Comparison of ENCODE assay signal across 30 mouse cellular contexts in the genomic region with DNA sequence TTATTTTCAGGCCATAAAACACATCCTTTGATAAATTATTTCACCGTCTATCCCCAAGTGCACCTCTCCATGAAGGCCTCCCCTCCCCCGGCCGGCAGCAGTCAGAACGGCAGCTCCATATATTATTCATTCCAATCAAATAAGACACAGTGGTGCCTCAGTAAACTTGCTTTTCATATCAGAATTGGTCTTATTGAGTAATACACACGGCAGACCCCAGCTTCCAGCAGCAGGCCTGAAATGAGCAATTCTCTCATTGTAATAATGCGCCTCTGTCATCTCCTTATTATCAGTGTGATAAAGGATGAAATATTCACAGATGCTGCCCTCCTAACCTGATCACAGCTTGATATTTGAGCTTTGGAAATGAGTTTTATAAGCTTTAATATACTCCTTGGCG.
DNase-seq lines count a peak whose midpoint lies in the region; ATAC-seq and TF ChIP-seq lines count a peak whose summit lies in the region.
"Had no signal": no experiment of that assay in that cellular context is flagged by ENCODE, and none has a peak within 500 bp of the region (broad histone marks: within the 10 kb centered on the region; RNA-seq: fewer than 3 reads in every experiment).

No protein-coding gene starts in this region.

- H3K4me3 ChIP-seq in hindbrain, embryonic 13.5 days: no peak overlapping the region
- no peak overlapping the region for H3K4me3 ChIP-seq in hindbrain, postnatal 0 days (ENCODE audit: low read length)
- no peak overlapping the region for H3K4me3 ChIP-seq in midbrain, embryonic 14.5 days (replicated peaks; ENCODE audit: low read depth, low read length)
- H3K4me3 ChIP-seq in midbrain, postnatal 0 days (ENCODE audit: low read depth, low read length): no peak overlapping the region
- H3K4me3 ChIP-seq in hindbrain, embryonic 14.5 days (replicated peaks; ENCODE audit: low read length): no peak overlapping the region
- H3K4me3 ChIP-seq: embryonic facial prominence, embryonic 10.5 days; embryonic facial prominence, embryonic 13.5 days; erythroblast, embryonic 14.5 days; forebrain, embryonic 13.5 days; gastrocnemius, adult 2 months; heart, embryonic 12.5 days; heart, embryonic 15.5 days had no signal

- no peaks in the 10 kb centered on the region for H3K9me3 ChIP-seq in hindbrain, embryonic 13.5 days
- H3K9me3 ChIP-seq in hindbrain, postnatal 0 days (ENCODE audit: low read length): no peaks in the 10 kb centered on the region
- H3K9me3 ChIP-seq in midbrain, embryonic 14.5 days (ENCODE audit: control insufficient read depth, low read length): no peaks in the 10 kb centered on the region
- H3K9me3 ChIP-seq in midbrain, postnatal 0 days (ENCODE audit: low read length): no peaks in the 10 kb centered on the region
- no peaks in the 10 kb centered on the region for H3K9me3 ChIP-seq in hindbrain, embryonic 14.5 days (ENCODE audit: control insufficient read depth, low read length)
- H3K9me3 ChIP-seq: embryonic facial prominence, embryonic 10.5 days; embryonic facial prominence, embryonic 13.5 days; forebrain, embryonic 13.5 days; G1E; heart, embryonic 12.5 days; heart, embryonic 15.5 days had no signal

- TF ChIP-seq CTCF in hindbrain, postnatal 0 days (IDR thresholded peaks at IDR 0.05; ENCODE audit: low read depth): no peak
- TF ChIP-seq CTCF in midbrain, postnatal 0 days (IDR thresholded peaks at IDR 0.05): no peak

- no peak overlapping the region for H3K9ac ChIP-seq in hindbrain, embryonic 13.5 days
- H3K9ac ChIP-seq in hindbrain, postnatal 0 days (replicated peaks; ENCODE audit: low read length): no peak overlapping the region
- no peak overlapping the region for H3K9ac ChIP-seq in midbrain, embryonic 14.5 days (replicated peaks; ENCODE audit: low read length)
- H3K9ac ChIP-seq in midbrain, postnatal 0 days (replicated peaks; ENCODE audit: low read length, poor library complexity, severe bottlenecking): no peak overlapping the region
- no peak overlapping the region for H3K9ac ChIP-seq in hindbrain, embryonic 14.5 days
- H3K9ac ChIP-seq: embryonic facial prominence, embryonic 13.5 days; forebrain, embryonic 13.5 days; forebrain, postnatal 0 days; heart, embryonic 12.5 days; heart, embryonic 15.5 days had no signal

- H3K4me2 ChIP-seq in hindbrain, embryonic 13.5 days: no peak overlapping the region
- H3K4me2 ChIP-seq in hindbrain, postnatal 0 days (ENCODE audit: low read depth, low read length): no peak overlapping the region
- no peak overlapping the region for H3K4me2 ChIP-seq in midbrain, embryonic 14.5 days (ENCODE audit: low read length)
- no peak overlapping the region for H3K4me2 ChIP-seq in midbrain, postnatal 0 days (ENCODE audit: low read depth, low read length, poor library complexity, severe bottlenecking)
- H3K4me2 ChIP-seq in hindbrain, embryonic 14.5 days (replicated peaks): no peak overlapping the region
- H3K4me2 ChIP-seq: embryonic facial prominence, embryonic 13.5 days; forebrain, embryonic 13.5 days; heart, embryonic 12.5 days; heart, embryonic 15.5 days had no signal

- DNase-seq in heart, adult 11 months: peak; percentile 87
- no peak for DNase-seq in heart, postnatal 14 days
- no peak for DNase-seq in hindbrain, postnatal 0 days (ENCODE audit: low spot score)
- DNase-seq in midbrain, embryonic 14.5 days: peak; percentile 59
- DNase-seq in midbrain, postnatal 0 days (ENCODE audit: low spot score): no peak
- DNase-seq in hindbrain, embryonic 14.5 days (ENCODE audit: low spot score): peak; percentile 34
- DNase-seq: adrenal gland, postnatal 10 days; adrenal gland, postnatal 36 days; B cell, adult 2 months; cerebellum, adult 11 months; cerebellum, adult 2 months; cerebellum, postnatal 10 days; cerebellum, postnatal 36 days; embryo, embryonic 11 days; forebrain, postnatal 0 days; gastrocnemius, adult 2 months; gastrocnemius, postnatal 14 days; heart, adult 18-20 months; heart, postnatal 10 days; heart, postnatal 4 days had no signal

- 53% methylated on average over 7 of the region's 7 CpGs for WGBS in hindbrain, embryonic 13.5 days
- WGBS in hindbrain, postnatal 0 days: 65% methylated on average over 7 of the region's 7 CpGs
- WGBS in midbrain, embryonic 14.5 days: 44% methylated on average over 7 of the region's 7 CpGs
- 53% methylated on average over 7 of the region's 7 CpGs for WGBS in midbrain, postnatal 0 days
- 52% methylated on average over 7 of the region's 7 CpGs for WGBS in hindbrain, embryonic 14.5 days

- H3K36me3 ChIP-seq in hindbrain, embryonic 13.5 days: no peaks in the 10 kb centered on the region
- no peaks in the 10 kb centered on the region for H3K36me3 ChIP-seq in hindbrain, postnatal 0 days (ENCODE audit: insufficient read depth, low read length)
- H3K36me3 ChIP-seq in midbrain, embryonic 14.5 days (ENCODE audit: control insufficient read depth, insufficient read depth, low read length): no peaks in the 10 kb centered on the region
- no peaks in the 10 kb centered on the region for H3K36me3 ChIP-seq in midbrain, postnatal 0 days (ENCODE audit: insufficient read depth, low read length)
- no peaks in the 10 kb centered on the region for H3K36me3 ChIP-seq in hindbrain, embryonic 14.5 days (replicated peaks; ENCODE audit: control insufficient read depth, insufficient read depth)
- H3K36me3 ChIP-seq: embryonic facial prominence, embryonic 10.5 days; embryonic facial prominence, embryonic 13.5 days; G1E; heart, embryonic 12.5 days; heart, embryonic 15.5 days had no signal

- H3K27me3 ChIP-seq in hindbrain, embryonic 13.5 days: no peaks in the 10 kb centered on the region
- H3K27me3 ChIP-seq in hindbrain, postnatal 0 days (ENCODE audit: insufficient read depth, low read length): no peaks in the 10 kb centered on the region
- no peaks in the 10 kb centered on the region for H3K27me3 ChIP-seq in midbrain, embryonic 14.5 days (ENCODE audit: control insufficient read depth, insufficient read depth, low read length)
- no peaks in the 10 kb centered on the region for H3K27me3 ChIP-seq in midbrain, postnatal 0 days (ENCODE audit: insufficient read depth, low read length)
- H3K27me3 ChIP-seq in hindbrain, embryonic 14.5 days (ENCODE audit: control insufficient read depth, insufficient read depth, low read length): no peaks in the 10 kb centered on the region
- H3K27me3 ChIP-seq: embryonic facial prominence, embryonic 13.5 days; forebrain, embryonic 13.5 days; heart, embryonic 12.5 days; heart, embryonic 15.5 days had no signal

- peaks cover 14% of the 10 kb centered on the region for H3K4me1 ChIP-seq in hindbrain, embryonic 13.5 days (replicated peaks)
- H3K4me1 ChIP-seq in hindbrain, postnatal 0 days (ENCODE audit: insufficient read depth, low read length): no peaks in the 10 kb centered on the region
- peaks cover 3% of the 10 kb centered on the region; the same call in 1 of the 2 replicates for H3K4me1 ChIP-seq in midbrain, embryonic 14.5 days (ENCODE audit: control insufficient read depth, insufficient read depth, low read length)
- H3K4me1 ChIP-seq in midbrain, postnatal 0 days (ENCODE audit: insufficient read depth, low read length): no peaks in the 10 kb centered on the region
- peaks cover 8% of the 10 kb centered on the region for H3K4me1 ChIP-seq in hindbrain, embryonic 14.5 days (replicated peaks; ENCODE audit: control insufficient read depth, insufficient read depth, low read length)
- H3K4me1 ChIP-seq: embryonic facial prominence, embryonic 13.5 days; forebrain, embryonic 13.5 days; heart, embryonic 12.5 days; heart, embryonic 15.5 days had no signal

- intact Hi-C loops in heart, postnatal 14 days (cut with DNase I): no loop called here

- ATAC-seq in hindbrain, embryonic 13.5 days (ENCODE audit: low FRiP score): 0 out of 2 replicates have a peak, but pooled peaks have one; percentile 46
- no peak for ATAC-seq in hindbrain, postnatal 0 days
- no peak for ATAC-seq in midbrain, embryonic 14.5 days (ENCODE audit: low FRiP score, low TSS enrichment)
- ATAC-seq in midbrain, postnatal 0 days (ENCODE audit: low FRiP score): no peak
- ATAC-seq in hindbrain, embryonic 14.5 days (ENCODE audit: low FRiP score): no peak
- ATAC-seq: forebrain, embryonic 13.5 days; forebrain, postnatal 0 days; intestine, postnatal 0 days; Patski had no signal

- no peak overlapping the region for H3K27ac ChIP-seq in hindbrain, embryonic 13.5 days
- H3K27ac ChIP-seq in hindbrain, postnatal 0 days: no peak overlapping the region
- 0 out of 2 replicates have a peak overlapping the region, but pooled peaks have one; percentile 10 for H3K27ac ChIP-seq in midbrain, embryonic 14.5 days (replicated peaks; ENCODE audit: low read depth, low read length)
- no peak overlapping the region for H3K27ac ChIP-seq in midbrain, postnatal 0 days (ENCODE audit: low read depth, low read length)
- H3K27ac ChIP-seq in hindbrain, embryonic 14.5 days: peak overlapping the region; percentile 47; the same call in 1 of the 2 replicates
- H3K27ac ChIP-seq: embryonic facial prominence, embryonic 10.5 days; embryonic facial prominence, embryonic 13.5 days; forebrain, embryonic 13.5 days; gastrocnemius, adult 2 months; heart, embryonic 15.5 days had no signal

Comparison
In these comparisons a context has a peak if more than half of its experiments do, and no peak if none do; other contexts are left out.
1. DNase-seq: peak in heart, adult 11 months (single experiment), midbrain, embryonic 14.5 days (single experiment) and hindbrain, embryonic 14.5 days (single experiment); none in heart, postnatal 14 days (0 of 2), hindbrain, postnatal 0 days (single experiment) and midbrain, postnatal 0 days (single experiment).
2. H3K27ac ChIP-seq: peak in midbrain, embryonic 14.5 days (single experiment) and hindbrain, embryonic 14.5 days (single experiment); none in hindbrain, embryonic 13.5 days (single experiment), hindbrain, postnatal 0 days (single experiment) and midbrain, postnatal 0 days (single experiment).